Mouse (Mus musculus) heart, embryonic 15.5 days (tissue): ENCODE results near the gene Vps37b. TPM values are rescaled to one million over a fixed set of nuclear protein-coding genes. Genes with fewer than 3 reads are reported as not detected.

ENCODE experiments used
- ATAC-seq: fragments of 200-750 bp; cut with Nextera tagmentation; replicated peaks from 2 replicates; pipeline ENCODE4 v1.8.0; 2017; ENCODE audit warnings: low read depth, moderate TSS enrichment; ENCODE audit not compliant: insufficient number of reproducible peaks, insufficient read depth, low FRiP score
- H3K27ac ChIP-seq: fragments of 300-500 bp; sonication (generic); 2 replicates; pipeline ENCODE4 v1.5.1; 2015; ENCODE audit warnings: mild to moderate bottlenecking, inconsistent platforms
- H3K27me3 ChIP-seq: fragments of 300-500 bp; sonication (generic); 2 replicates; pipeline ENCODE4 v1.6.1; 2015; ENCODE audit warnings: inconsistent platforms
- H3K36me3 ChIP-seq: fragments of 300-500 bp; sonication (generic); 2 replicates; pipeline ENCODE4 v1.6.1; 2015; ENCODE audit warnings: mild to moderate bottlenecking, inconsistent platforms
- H3K4me1 ChIP-seq: fragments of 300-500 bp; sonication (generic); replicated peaks from 2 replicates; pipeline ENCODE4 v1.6.1; 2015; ENCODE audit warnings: inconsistent platforms
- H3K4me2 ChIP-seq: fragments of 300-500 bp; sonication (generic); 2 replicates; pipeline ENCODE4 v1.6.1; 2015; ENCODE audit warnings: inconsistent platforms, mild to moderate bottlenecking, moderate library complexity
- H3K4me3 ChIP-seq: fragments of 300-500 bp; sonication (generic); 2 replicates; pipeline ENCODE4 v1.5.1; 2015; ENCODE audit warnings: mild to moderate bottlenecking, inconsistent platforms
- H3K9ac ChIP-seq: fragments of 300-500 bp; sonication (generic); 2 replicates; pipeline ENCODE4 v1.6.1; 2015; ENCODE audit warnings: mild to moderate bottlenecking, inconsistent platforms
- H3K9me3 ChIP-seq: fragments of 300-500 bp; sonication (generic); replicated peaks from 2 replicates; pipeline ENCODE4 v1.6.1; 2016; ENCODE audit warnings: inconsistent platforms
- WGBS: fragments of 180-500 bp; shearing (Covaris S2); methylation state at CpG from one replicate; pipeline ENCODE4 v1.1.7; 2015; ENCODE audit warnings: mixed read lengths; 5-methylcytosine and 5-hydroxymethylcytosine counted together
- polyA plus RNA-seq: library from polyadenylated mRNA; unstranded; fragments of >200 nt; fragmentation: Nextera tagmentation; extraction: Ambion mirVana; gene quantifications from 2 replicates; pipeline ENCODE4 v1.2.1, GENCODE M21; 2015

Vps37b gene
- polyA plus RNA-seq, 1 experiment from 2014 or later, result 49.9 TPM

DNA sequence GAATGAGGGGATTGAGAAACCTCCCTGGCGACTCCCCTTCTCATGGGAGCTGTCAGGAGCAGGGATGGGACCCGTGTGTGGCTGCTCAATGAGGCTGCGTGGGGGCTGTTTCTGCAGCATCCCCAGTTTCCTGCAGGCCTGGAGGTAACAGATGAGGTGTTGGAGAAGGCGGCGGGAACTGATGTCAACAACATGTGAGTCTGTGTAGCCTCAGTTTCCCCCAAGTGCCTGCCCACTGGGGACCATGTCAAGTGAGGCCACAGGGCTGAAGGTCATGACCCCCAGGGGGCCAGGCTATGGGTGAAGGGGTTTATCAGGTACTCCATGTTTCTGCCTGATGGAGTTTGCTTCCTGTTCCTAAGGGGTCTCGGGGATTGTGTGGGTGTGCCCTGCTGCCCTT lies 40.7 kb downstream of the Vps37b start:
- no peaks in the 10 kb centered on the region for H3K27me3 ChIP-seq
- H3K36me3 ChIP-seq, result no peaks in the 10 kb centered on the region
- 81% methylated on average over 6 of the region's 6 CpGs for WGBS
- H3K4me3 ChIP-seq, result no peak overlapping the region
- no peak for ATAC-seq
- 0 out of 2 replicates have a peak overlapping the region, but pooled peaks have one; percentile 85 for H3K27ac ChIP-seq
- no peaks in the 10 kb centered on the region for H3K9me3 ChIP-seq
- no peak overlapping the region for H3K4me2 ChIP-seq
- H3K4me1 ChIP-seq, result peaks cover 36% of the 10 kb centered on the region
- H3K9ac ChIP-seq, result no peak overlapping the region

DNA sequence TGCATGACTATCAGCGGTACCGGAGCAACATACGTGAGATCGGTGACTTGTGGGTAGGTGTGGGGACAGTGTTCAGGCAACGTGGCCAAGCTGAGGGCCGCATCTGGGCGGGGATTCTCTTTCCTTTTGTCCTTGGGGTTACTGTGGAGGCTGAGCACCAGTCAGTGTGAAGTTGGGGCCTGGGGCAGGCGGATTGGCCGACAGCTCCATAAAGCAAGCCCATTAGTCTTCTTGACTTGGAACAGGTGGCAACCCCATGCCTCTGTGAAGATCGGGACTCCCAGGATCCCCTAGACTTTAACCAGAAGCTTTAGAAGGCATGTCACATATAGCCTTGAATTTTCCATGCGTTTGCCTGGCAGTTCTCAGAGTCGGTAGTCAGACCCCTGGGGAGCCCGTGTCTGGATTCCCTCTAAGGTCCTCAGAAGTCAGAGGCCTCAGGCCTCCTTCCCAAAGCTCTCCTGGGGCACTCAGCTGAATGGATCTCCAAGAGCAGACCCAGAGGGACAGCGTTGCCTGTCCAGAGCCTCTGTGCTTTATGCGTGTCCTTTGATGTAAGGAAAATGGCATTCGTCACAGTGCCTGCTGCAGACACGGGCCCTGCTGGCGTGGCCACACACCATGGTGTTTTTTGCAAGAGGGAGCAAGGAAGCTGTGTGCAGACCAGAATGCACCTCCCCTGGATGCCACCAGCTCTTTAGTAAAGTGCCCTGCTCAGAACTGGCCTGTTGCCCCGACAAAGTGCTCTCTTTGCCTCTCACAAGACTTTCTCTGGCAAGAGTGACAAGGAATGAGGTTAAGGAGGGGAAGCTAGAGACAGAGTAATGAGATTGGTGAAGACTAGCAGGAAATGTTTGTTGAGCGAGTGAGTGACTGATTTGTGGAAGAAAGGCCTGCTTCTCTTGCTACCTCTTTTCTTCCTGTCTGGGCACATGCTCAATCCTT lies 41.9 kb downstream of the Vps37b start:
- Histone ChIP-seq H3K4me1 (peaks cover 45% of the 10 kb centered on the region), H3K36me3 (no peaks in the 10 kb centered on the region), H3K9me3 (no peaks in the 10 kb centered on the region), H3K9ac (no peak overlapping the region), H3K27me3 (no peaks in the 10 kb centered on the region), H3K27ac (no peak overlapping the region), H3K4me2 (no peak overlapping the region), H3K4me3 (no peak overlapping the region)
- ATAC-seq, result no peak
- 75% methylated on average over 20 of the region's 20 CpGs for WGBS

DNA sequence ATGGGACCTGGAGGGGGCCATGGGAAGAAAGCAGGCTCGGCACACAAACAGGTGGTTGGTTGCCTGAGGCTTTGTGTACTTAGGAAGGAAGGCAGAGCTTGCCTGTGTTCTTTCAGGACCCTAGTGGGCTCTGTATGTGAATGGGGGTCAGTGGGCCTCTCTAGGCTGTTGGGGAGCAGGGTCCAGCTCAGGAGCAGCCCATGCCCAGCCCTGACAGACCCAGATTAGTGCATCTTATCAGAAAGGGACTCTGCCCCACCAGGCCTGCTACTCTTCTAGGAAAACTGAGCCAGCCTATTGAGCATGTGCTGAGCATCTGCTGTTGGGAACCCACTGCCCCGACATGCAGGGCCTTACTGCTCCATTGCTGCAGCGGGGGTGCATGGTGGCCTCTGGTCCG lies 44.6 kb downstream of the Vps37b start:
- no peak overlapping the region for H3K4me2 ChIP-seq
- H3K4me3 ChIP-seq, result no peak overlapping the region
- no peaks in the 10 kb centered on the region for H3K9me3 ChIP-seq
- no peaks in the 10 kb centered on the region for H3K27me3 ChIP-seq
- H3K36me3 ChIP-seq, result no peaks in the 10 kb centered on the region
- 74% methylated on average over 4 of the region's 4 CpGs for WGBS
- ATAC-seq, result no peak
- no peak overlapping the region for H3K27ac ChIP-seq
- H3K4me1 ChIP-seq, result peaks cover 42% of the 10 kb centered on the region
- H3K9ac ChIP-seq, result no peak overlapping the region

DNA sequence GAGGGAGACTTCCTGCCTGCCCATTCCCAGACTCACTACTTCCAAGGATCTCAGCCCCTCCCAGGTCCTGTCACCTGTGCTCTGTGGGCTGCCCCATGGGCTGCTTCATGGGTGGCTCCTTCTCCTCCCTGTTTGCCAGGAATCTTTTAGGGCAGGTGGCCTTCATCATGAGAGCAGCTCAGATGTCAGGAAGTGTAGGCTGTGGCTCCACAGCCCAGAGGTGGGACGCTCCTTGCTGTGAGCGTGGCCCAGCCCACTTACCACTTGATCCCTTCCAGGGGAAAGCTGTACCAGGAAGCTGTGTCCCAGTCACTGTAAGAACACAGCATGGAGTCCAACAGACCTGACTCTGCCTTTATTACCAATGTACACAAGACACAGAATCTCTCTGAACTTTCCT lies 45.1 kb downstream of the Vps37b start:
- Histone ChIP-seq H3K9me3 (no peaks in the 10 kb centered on the region), H3K27me3 (no peaks in the 10 kb centered on the region), H3K9ac (no peak overlapping the region), H3K4me3 (no peak overlapping the region), H3K36me3 (no peaks in the 10 kb centered on the region), H3K4me2 (no peak overlapping the region), H3K27ac (no peak overlapping the region), H3K4me1 (peaks cover 42% of the 10 kb centered on the region)
- WGBS, result 61% methylated on average over 2 of the region's 2 CpGs
- no peak for ATAC-seq

DNA sequence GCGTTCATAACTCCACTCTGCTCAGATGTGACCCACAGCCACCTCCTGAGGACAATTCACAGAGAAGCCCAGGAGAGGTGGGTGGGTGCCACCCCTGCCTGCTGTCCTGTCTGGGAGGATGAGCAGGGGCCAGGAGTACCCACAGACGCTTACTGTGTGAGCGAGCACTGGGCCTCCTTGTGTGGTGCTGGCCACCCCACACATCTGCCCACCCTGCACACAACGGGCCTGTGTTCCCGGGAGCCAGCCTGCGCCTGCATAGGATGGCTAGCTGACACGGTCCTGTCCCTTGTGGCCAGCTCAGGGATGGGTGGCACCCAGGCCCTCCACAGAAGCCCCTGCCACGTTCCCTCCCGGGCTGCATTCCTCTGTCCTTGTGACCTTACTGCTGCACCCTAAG lies 46.6 kb downstream of the Vps37b start:
- Histone ChIP-seq H3K4me2 (no peak overlapping the region), H3K36me3 (no peaks in the 10 kb centered on the region), H3K9me3 (no peaks in the 10 kb centered on the region), H3K9ac (no peak overlapping the region), H3K27me3 (no peaks in the 10 kb centered on the region), H3K27ac (peak overlapping the region; percentile 49), H3K4me1 (peaks cover 47% of the 10 kb centered on the region), H3K4me3 (no peak overlapping the region)
- 58% methylated on average over 9 of the region's 9 CpGs for whole genome bisulfite sequencing
- ATAC-seq, result no peak; the same call in 1 of the 2 replicates

DNA sequence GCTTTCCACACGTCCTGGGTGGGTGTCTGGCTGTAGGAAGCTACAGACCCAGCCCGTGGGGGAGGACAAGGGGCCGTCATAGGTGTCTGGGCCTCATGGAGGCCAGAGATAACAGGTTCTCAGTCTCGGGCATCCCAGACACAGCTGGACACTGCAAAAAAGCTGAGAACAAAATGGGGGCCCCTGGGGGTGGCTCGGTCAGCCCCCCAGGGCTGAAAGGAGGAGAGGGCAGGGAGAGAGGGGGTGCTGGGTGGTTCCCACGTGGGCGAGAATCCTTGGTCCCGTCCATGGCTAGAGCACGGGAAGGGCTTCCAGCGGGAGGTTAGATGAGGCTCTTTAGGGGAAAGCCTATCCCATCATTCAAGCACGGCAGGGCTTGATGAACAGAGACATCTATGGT lies 49.2 kb downstream of the Vps37b start:
- H3K27ac ChIP-seq, result no peak overlapping the region
- no peak for ATAC-seq
- 67% methylated on average over 11 of the region's 11 CpGs for WGBS

DNA sequence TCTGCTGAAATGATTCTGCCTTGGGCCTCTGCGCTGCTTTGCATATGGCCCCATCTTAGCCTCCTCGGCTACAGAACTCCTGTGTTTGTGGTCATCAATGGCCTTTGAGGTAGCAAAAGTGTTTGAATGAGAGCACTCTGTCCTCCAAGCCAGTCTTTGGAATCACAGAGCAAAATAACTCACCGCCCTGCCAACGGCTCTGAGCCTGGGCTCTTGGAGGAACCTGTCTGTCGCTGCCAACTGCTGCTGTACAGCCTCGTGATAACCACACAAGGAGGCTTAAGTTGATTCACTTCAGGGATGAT lies 50.9 kb downstream of the Vps37b start:
- H3K27ac ChIP-seq, result peak overlapping the region; percentile 64

More for the DNA sequence above, 49.2 kb downstream of the Vps37b start:
- no peak overlapping the region for H3K9ac ChIP-seq
- no peaks in the 10 kb centered on the region for H3K36me3 ChIP-seq
- H3K4me3 ChIP-seq, result no peak overlapping the region
- peaks cover 65% of the 10 kb centered on the region for H3K4me1 ChIP-seq
- no peaks in the 10 kb centered on the region for H3K27me3 ChIP-seq
- no peaks in the 10 kb centered on the region for H3K9me3 ChIP-seq
- H3K4me2 ChIP-seq, result no peak overlapping the region

DNA sequence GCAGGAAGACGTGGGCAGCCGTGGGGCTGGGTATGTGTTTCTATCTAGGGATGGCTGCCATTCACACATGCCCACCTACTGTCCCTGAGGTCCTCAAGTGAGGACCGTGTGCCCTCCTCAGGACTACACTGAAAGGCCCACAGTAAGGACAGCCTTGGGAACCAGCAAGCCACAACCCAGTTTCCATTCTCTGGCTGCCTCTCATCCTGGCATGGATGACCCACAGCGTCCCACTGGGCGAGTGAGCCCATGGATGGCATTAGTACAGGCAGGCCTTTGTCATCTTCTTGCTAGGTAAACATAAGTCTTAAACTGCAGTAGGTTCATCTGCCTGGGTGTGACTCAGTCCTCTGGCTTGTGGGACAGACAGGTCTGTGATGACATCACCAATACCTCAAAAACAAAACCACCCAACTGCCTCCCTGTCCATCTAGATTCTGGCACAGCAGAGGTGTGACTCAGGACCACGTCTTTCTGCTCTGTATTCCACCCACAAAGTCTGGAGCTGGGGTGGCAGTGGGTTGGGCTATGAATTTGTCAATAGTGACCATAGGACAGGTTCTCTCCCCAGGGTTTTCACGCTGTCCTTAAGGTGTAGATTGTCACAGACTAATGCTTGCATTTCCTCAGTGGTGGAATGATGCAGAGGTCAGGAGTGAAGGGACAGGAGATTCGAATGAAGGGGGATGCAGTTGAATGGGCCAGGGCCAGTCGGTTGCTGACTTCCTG lies 51.4 kb downstream of the Vps37b start:
- Histone ChIP-seq H3K9me3 (no peaks in the 10 kb centered on the region), H3K27ac (peak overlapping the region; percentile 64), H3K4me3 (no peak overlapping the region), H3K4me1 (peaks cover 71% of the 10 kb centered on the region), H3K36me3 (no peaks in the 10 kb centered on the region), H3K4me2 (peak overlapping the region; percentile 3; the same call in 1 of the 2 replicates), H3K27me3 (no peaks in the 10 kb centered on the region), H3K9ac (0 out of 2 replicates have a peak overlapping the region, but pooled peaks have one; percentile 4)
- no peak for ATAC-seq
- 73% methylated on average over 9 of the region's 9 CpGs for WGBS

More for the DNA sequence above, 50.9 kb downstream of the Vps37b start:
- H3K9me3 ChIP-seq, result no peaks in the 10 kb centered on the region
- H3K9ac ChIP-seq, result no peak overlapping the region
- ATAC-seq, result no peak
- no peak overlapping the region for H3K4me3 ChIP-seq
- H3K4me1 ChIP-seq, result peaks cover 70% of the 10 kb centered on the region
- H3K4me2 ChIP-seq, result no peak overlapping the region
- WGBS, result 45% methylated on average over 6 of the region's 6 CpGs
- H3K36me3 ChIP-seq, result no peaks in the 10 kb centered on the region
- no peaks in the 10 kb centered on the region for H3K27me3 ChIP-seq

DNA sequence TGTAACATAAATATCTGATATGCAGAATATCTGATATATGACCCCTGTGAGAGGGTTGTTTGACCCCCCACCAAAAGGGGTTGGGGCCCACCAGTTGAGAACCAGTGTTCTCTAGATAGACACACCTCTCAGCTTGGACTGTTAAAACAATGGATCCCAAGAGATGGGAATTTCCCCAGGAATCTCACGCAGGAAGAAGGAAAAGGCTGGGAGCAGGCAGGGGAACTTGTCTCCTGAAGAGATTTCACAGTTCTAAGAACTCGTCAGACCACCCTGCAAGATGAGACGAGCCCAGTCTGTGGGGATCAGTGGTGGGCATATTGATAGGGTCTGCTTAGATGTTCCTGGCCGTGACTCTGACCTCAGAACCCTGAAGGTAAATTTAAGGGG lies 52.1 kb downstream of the Vps37b start:
- Histone ChIP-seq H3K9me3 (no peaks in the 10 kb centered on the region), H3K4me1 (peaks cover 69% of the 10 kb centered on the region), H3K27me3 (no peaks in the 10 kb centered on the region), H3K4me3 (no peak overlapping the region), H3K27ac (peak overlapping the region; percentile 64), H3K36me3 (no peaks in the 10 kb centered on the region), H3K9ac (no peak overlapping the region), H3K4me2 (peak overlapping the region; percentile 3; the same call in 1 of the 2 replicates)
- ATAC-seq, result no peak
- WGBS, result 60% methylated on average over 4 of the region's 4 CpGs

DNA sequence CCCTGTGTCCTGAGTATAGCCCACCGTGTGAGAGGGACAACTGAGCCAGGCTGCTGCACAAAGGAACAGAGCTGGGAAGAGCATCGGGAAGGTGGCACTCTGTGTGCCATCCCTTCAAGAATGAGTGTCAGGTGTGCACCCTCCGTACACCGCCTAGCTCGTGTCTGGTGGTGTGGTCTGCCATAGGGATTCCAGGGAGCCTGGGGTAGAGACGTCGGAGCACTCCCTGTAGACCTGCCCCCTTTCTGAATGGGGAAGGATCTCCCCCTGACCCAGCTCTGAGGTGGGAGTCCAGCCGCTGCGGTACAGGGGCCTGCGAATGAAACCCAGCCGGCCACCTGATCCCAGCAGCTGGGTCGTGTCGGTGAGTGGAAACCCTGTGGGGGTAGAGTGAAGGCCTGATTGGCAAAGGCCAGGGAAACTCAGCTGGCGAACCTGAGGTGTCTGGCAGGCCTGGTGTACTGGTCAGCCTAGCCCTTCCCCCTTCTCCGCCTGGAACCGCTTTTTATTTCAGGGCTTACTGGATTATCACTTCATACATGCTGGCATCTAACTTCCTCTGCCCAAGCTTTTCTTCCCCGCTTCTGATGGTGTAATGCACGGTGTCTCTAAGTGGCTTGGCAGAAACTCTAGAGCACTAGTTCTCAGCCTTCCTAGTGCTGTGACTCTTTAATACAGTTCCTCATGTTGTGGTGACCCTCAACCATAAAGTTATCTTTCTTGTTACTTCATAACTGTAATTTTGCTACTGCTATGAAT lies 52.7 kb downstream of the Vps37b start:
- H3K27me3 ChIP-seq, result no peaks in the 10 kb centered on the region
- no peak overlapping the region for H3K9ac ChIP-seq
- no peaks in the 10 kb centered on the region for H3K9me3 ChIP-seq
- no peaks in the 10 kb centered on the region for H3K36me3 ChIP-seq
- H3K27ac ChIP-seq, result peak overlapping the region; percentile 64
- no peak for ATAC-seq
- no peak overlapping the region for H3K4me2 ChIP-seq
- WGBS, result 73% methylated on average over 18 of the region's 18 CpGs
- no peak overlapping the region for H3K4me3 ChIP-seq
- peaks cover 71% of the 10 kb centered on the region for H3K4me1 ChIP-seq

DNA sequence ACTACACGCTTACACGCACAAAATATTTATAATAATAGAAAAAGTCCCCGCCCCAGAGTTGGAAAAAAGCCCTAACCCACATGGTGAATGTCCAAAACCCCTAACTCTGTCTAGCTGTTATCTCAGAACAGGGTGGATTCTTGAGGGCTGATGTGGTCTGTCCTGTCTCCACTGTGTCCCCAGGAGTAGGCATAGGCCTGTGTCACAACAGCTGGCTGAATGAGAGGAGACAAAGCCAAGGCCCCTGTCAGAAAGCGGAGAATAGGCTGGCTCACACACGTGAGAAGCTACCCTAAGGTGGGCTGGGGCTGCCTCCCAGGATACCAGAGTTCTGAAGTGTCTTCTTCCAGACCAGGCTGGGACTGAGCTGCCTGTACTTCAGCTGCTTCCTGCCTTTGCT lies 53.9 kb downstream of the Vps37b start:
- no peaks in the 10 kb centered on the region for H3K36me3 ChIP-seq
- no peak overlapping the region for H3K9ac ChIP-seq
- H3K27ac ChIP-seq, result no peak overlapping the region
- no peak for ATAC-seq
- WGBS, result 68% methylated on average over 5 of the region's 5 CpGs
- H3K4me2 ChIP-seq, result no peak overlapping the region
- H3K4me3 ChIP-seq, result no peak overlapping the region
- H3K9me3 ChIP-seq, result no peaks in the 10 kb centered on the region
- no peaks in the 10 kb centered on the region; the same call in 1 of the 2 replicates for H3K27me3 ChIP-seq
- peaks cover 74% of the 10 kb centered on the region for H3K4me1 ChIP-seq
